Mouse (Mus musculus): ENCODE results near the gene Nfib.

The Nfib gene

GRCm38 (mm10) chr4:82266066-82266619 is 439.4 kb downstream of the Nfib start:
- no peak for DNase-seq (ENCODE audit: low read depth, low spot score)

GRCm38 (mm10) chr4:82258545-82258944 is 447.0 kb downstream of the Nfib start:
- DNase-seq (ENCODE audit: low read depth, low spot score), result peak; percentile 43

- DNase-seq (ENCODE audit: low read depth, low spot score), result no peak
Observed at GRCm38 (mm10) chr4:82252054-82252453, 453.5 kb downstream of the Nfib start.

- no peak for DNase-seq (ENCODE audit: low read depth, low spot score)
Observed at GRCm38 (mm10) chr4:82250355-82250659, 455.2 kb downstream of the Nfib start.

- no peak for DNase-seq (ENCODE audit: low read depth, low spot score)
Observed at GRCm38 (mm10) chr4:82249518-82250354, 455.8 kb downstream of the Nfib start.

GRCm38 (mm10) chr4:82248961-82249360 is 456.6 kb downstream of the Nfib start:
- DNase-seq (ENCODE audit: low read depth, low spot score), result no peak

- no peak for DNase-seq (ENCODE audit: low read depth, low spot score)
Observed at GRCm38 (mm10) chr4:82248031-82248430, 457.5 kb downstream of the Nfib start.

GRCm38 (mm10) chr4:82246290-82246689 is 459.3 kb downstream of the Nfib start:
- no peak for DNase-seq (ENCODE audit: low read depth, low spot score)
